Mouse (Mus musculus) NIH3T3 (cell line): Measurements from ENCODE around the gene Mbd4.
"Not testable (repeated sequence)": the region's sequence is repeated elsewhere in the genome, so short reads cannot be mapped to it uniquely, and the experiment has no call there.

ENCODE experiments used
- DNase-seq: peaks from one replicate; pipeline ENCODE4 v3.0.0-alpha.2; 2012; ENCODE audit warnings: low read depth

Mbd4 gene

DNA sequence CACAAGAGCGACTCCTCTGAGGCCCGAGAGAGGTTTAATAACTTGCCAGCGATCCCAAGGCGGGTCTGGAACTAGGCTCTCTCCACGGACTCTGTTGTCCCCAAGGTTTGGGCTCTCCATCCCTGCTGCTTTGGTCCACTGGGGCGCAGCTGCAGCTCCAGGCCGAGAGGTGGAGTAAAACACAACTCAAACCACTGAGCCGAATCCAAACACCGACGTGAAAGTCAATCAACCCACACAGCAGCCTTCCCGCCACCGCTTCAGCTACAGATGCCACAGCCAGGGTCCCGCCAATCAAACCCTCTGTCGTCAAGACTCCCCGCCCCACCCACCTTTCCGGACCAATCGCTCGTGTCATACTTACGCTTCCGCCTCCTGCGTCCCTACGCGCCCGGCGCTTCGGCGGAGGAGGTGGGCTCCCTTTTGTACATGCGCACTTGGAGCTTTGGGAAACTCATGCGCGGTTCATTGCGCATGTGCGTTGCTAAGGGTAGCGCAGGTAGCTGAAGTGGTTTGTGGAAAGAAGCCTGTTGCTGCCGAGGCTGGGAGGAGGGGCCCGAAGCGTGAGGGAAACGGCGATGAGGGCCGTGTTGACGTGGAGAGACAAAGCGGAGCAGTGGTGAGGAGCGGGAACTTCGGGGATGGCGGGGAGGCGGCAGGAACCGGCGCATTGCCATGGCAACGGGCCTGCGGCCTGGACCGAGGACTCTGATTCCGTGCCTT, at the start of gene Mbd4, which contains the start of gene Ift122:
TSS of gene Mbd4 (minus strand) at position 281 of the 723 bp plus-strand sequence.
TSS of gene Ift122 (plus strand) at position 380 of the 723 bp plus-strand sequence.
- peak; percentile 100 for DNase-seq

DNA sequence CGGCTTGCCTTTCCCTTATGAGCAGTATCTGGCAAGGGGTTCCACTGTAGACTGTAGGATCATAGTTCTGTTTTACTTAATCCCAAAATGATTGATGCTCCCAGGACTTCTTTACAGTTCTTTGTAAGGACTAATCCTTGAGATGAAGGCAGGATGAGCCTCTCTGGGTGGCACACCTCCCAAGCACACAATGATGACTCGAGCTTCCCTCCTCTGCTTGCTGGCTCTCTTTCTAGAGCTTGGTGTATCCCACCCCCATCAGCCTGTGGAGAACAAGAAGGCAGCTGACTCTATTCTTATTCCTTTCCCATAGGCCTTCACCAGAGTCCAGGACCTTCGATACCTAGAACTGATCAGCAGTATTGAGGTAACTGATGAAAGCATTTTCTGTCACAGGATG, 49.4 kb upstream of the Mbd4 start:
- peak; percentile 41 for DNase-seq

DNA sequence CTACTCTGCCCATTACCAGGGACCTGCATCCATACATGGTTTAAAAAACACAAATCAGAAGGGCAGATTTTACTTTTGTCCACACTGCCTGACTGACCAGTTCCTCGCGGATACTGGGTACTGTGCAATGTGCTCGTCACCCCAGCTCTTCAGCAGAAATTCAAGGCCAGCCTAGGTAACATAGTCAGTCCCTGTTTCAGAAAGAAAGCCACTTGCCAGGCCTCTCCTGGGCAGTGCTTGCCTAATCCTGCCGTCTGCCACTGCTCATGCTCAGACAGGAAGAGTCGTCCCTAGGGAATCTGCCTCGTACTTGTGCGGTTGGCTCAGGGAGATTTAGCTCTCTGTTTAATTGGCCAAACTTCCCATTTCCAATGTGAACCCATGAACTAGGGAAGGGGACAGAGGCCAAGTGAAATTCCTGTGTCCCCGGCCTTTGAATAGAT, 48.3 kb upstream of the Mbd4 start:
- DNase-seq = peak; percentile 78

DNA sequence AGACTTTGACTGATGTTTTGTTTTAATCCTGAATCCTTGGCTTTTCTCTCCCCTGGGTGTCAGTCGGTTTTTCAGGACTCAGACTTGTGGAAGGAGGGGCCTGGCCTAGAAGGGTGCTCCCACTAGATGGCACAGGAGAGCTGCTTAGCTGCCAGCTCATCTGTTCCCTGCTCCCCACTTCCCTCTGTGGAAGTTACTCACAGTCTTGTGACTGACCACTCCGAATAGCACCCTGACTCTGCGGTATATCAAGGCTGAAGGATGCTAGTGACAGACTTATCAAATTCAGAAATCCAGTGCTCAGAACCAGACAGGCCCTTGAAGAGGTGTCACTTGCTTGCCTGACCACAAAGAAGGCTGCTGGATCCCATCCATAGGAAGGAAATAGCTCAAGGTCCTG, 47.9 kb upstream of the Mbd4 start:
- DNase-seq = peak; percentile 93

DNA sequence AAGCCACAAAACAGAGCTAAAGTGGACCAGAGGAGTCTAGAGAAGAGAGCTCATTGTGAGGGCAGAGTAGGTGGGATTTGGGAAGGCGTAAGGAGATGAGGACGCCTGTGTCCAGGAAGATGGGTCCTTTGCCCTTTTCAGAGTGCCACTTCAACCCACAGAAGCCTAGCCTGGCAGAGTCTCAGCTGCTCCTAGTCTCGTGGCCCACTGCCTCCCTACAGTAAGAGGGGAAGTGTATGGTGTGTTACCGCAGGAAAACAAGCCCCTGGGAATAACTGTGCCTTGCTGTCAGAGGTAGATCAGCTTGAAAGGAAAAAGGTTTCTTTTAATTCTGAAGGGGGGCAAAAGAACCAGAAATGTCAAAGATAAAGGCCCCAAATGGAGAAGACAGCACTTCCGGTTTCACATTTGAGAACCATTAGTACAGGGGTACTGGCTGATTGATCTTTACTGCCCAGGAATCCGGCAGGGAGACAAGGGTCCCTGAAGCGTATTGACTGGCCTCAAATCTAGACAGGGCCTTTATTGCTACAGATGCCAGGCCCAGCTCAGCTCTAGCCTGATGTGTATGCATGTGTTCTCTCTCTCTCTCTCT, 44.9 kb upstream of the Mbd4 start:
- no peak for DNase-seq

DNA sequence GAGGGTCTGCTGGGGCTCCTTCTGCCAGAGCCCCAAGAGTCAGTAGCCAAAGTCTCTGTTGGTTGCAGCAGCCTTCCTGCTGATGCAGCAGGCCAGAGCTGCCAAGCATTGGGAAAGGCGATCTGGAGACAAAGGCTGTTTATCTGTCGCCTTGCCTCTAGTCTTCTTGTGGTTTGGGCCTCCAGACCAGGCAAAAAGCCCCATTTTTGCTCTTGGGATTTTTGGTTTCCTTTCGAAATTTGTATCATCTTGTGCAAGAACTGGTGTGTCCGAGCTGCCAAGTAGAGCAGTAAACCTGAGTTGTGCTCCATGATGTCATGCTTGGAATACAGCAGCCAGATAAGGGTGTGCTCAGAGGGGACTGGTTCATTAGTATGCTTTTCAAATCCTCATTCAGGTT, 43.9 kb upstream of the Mbd4 start:
- peak; percentile 94 for DNase-seq

DNA sequence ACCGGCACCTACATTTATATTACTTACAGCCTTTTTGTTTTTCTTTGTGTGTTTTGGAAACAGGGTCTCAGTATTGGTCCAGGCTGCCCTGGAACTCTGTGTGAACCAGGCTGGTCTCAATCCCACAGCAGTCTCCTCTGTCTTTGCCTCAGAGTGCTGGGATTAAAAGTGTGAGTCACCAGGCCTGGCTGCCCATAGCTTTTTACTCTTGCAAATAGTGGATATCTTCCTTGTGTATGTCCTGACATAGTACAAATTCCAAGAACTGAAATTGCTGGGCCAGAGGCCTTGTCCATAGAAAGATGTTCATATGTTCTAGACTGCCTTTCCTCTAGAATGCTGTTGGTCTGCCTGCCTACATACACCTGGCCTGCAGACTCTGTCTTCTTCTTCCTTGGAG, 43.2 kb upstream of the Mbd4 start:
- DNase-seq = peak; percentile 76

DNA sequence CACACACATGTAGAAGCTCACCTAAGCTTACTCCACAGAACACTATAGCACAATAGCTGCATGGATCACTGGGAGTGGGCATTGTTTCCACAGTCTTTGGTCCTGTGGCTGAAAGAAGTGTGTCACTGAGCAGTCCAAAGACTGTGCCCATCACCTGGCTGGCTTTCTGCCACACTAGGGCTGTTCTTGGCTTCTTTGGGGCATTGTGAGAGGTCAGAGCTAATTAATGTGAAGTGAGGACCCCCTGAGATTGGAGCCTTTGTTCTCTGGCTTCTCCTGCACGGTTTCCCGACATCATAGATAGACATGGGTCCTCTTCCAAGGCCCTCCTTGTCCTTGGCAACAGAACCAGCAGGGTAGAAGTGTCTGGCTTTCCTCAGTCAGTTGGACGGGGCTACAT, 39.2 kb upstream of the Mbd4 start:
- no peak for DNase-seq

DNA sequence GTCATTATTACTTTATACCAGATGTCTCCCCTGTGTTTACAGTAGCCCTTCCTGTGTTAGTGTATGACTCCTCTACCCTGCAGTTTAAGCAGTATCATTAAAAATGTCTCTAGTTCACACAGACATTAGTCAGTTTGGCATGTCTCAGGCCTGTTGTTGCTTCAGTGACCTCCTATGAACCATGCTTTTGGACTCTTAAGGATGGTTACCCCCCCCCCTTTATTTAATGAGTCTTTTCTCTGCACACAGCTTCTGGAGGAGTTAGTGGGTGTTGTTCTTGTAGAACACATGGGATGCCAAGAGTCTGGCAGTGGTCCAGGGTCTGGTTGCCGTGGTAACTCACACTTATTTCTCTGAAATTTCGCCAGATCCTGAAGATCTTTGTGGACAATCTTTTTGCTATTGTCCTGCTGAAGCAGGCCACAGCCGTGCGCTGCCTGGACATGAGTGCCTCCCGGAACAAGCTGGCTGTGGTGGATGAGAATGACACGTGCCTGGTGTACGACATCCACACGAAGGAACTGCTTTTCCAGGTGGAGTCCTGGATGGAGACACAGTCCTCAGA, 38.4 kb upstream of the Mbd4 start:
- peak; percentile 86 for DNase-seq

DNA sequence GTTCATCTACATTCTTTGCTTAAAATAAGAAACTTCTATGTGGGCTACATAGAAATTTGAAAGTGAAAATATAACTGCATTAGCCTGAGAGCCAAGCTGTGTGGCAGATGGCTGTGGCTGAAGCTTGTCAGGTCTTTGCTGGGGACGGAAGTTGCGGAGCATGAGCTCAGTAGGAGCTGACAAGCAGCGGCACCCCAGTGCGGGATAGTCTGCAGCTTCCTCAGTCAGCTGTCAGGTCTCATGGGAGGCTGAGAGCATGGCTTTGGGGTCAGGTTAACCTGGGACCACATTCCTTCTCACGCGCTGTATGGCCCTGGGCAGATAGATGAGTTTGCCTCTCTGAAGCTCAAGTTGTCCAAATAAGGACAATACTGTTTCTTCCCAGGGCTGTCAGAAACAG, 37.9 kb upstream of the Mbd4 start:
- peak; percentile 39 for DNase-seq

DNA sequence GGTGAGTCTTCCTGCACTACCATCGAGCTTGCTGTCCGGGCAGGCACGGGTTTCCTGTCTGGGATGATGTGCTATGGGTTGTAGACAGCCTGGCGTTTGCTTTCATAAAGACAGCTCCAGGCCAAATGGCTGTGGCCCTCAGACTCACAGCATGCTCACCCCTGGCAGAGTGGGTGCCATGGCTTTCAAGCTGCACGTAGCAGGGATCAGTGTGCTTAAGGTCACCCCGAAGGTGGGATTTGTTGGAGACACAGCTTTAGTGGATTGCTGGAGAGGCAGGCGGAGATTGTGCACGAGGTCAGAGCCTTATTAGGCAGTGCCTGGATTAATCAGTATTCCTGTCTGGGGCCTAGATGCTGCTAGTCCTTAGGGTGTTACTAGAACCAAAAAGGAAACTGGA, 37.4 kb upstream of the Mbd4 start:
- DNase-seq = no peak

DNA sequence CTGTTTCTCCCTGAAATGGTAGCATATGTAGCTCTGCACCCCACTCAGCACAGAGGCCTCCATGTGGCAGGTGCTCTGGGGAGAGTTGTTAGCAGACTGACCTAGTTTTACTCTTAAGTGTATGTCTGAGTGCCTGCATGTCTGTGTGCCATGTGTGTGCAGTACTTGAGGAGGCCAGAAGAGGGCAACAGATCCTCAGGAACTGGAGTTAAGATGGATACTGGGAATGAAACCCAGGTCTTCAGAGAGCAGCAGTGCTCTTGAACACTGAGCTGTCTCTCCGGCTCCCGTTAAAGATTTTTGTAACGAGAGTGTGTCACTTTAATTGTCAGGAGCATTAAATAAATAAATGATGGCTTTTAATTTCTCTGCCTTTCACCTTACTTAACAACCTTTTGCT, 35.1 kb upstream of the Mbd4 start:
- DNase-seq = peak; percentile 60

DNA sequence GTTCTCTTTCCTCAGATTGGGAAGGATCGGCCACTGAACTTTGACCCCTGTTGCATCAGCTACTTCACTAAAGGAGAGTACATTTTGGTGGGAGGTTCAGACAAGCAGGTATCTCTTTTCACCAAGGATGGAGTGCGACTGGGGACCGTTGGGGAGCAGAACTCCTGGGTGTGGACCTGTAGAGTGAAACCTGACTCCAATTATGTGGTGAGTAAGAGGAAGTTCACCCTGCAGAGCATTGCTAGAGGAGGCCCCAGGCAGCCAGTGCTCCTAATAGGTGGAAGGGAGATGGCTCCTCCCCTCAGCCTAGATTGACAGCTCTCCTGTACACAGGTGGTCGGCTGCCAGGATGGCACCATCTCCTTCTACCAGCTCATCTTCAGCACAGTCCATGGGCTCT, 33.7 kb upstream of the Mbd4 start:
- DNase-seq = peak; percentile 47

DNA sequence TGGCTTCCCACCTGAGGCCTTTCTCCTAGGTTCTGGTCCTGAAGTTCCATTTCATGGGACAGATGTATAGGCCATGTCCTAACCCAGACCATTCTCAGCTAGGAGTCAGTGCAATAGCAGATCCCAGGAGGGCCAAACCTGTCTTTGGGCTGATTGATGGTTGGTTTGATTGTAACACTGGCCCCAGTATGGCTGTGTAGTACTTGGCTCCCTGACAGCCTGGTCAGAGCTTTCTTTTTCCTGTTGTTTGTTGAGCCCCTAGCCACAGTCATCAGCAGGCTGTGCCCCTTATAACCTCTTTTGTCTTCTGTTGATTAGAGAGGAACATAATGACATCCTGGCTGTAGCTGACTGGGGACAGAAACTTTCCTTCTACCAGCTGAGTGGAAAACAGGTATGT, 30.8 kb upstream of the Mbd4 start:
- no peak for DNase-seq

DNA sequence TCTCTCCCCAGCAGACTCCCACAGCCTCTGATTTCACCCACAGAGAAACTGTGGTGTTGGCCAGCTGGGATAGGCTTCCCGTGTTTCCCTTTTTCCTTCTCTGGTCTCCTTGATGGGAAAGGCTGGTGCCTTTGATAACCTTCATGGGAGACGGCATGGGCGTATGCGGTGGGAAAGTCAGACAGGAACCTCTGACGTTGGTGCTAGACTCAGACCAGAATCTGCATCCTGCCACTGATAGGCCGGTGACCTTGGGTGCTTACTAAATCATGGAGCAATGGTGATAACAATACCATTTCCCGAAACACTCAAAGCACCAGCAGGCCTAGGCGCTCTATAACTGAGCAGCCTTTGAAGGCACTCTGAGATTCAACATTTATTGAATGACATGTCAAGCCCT, 27.6 kb upstream of the Mbd4 start:
- no peak for DNase-seq

DNA sequence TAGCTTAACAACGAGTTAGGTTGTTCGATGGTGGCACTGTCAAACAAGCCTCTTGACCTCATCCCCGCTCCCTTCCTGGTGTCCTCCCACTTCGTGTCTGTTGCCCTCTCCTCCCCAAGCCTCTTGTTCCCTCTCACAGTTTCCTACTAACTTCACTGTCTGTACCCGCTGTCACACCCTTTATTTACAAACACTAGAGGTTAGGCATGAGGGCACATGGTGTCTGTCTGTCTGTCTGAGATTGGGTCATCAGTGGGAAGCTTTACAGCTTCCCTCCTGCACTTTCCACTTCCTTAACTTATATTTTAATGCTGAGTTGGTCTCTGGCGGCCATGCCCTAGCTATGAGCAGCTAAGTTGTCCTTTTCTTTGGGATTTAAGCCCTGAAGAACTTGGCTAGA, 26.6 kb upstream of the Mbd4 start:
- DNase-seq = no peak

DNA sequence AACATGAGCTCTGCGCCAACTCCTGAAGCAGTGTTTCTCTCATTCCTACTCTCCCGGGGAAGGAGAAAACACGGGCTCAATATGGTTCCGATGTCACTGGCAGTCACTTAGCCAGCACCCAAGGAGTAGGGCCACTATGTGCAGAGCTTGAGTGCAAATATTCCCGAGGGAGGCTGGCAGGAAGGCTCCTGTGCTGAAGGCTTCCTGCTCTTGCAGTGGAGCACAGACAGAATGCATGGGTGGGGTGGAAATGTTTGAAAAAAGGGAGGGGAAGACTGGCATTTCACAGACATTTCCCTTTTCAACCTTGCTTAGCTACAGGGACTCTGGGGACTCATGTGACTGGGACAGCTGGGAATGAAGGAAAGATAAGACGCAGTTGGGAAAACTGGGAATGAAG, 25.5 kb upstream of the Mbd4 start:
- no peak for DNase-seq

DNA sequence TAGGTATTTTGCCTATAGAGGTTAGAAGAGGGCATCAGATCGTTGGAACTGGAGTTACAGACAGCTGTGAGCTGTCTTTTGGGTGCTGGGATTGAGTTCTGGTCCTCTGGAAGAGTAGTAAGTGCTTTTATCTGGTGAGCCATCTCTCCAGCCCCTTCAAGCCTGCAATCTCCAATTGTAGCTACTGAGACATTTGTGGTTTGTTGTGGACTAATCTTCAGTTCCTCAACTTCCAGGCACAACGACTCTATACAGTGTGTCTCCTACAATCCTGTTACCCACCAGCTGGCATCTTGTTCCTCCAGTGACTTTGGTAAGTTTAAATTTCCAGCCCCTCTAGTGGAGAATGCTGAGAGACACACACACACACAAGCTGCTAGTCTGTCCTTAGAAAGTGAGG, 24.1 kb upstream of the Mbd4 start:
- DNase-seq = no peak

DNA sequence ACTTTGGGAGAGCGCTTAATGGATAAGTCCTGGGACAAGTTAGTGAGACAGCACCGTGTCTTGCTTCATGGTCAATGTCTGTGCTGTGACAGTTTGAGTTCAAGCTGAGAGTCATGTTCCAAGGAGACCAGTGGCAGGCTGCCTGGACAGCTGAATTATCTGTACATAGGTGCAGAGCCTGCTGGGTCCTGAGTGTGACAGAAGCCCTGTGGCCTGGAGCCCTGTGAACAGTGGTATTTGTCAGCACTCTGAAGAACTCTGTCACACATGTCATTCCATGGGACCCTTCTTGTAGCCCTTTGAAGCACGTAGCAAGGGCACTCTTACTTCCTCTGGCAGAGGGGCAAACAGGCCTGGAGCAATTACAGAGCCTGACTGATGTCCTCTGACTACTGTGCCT, 18.1 kb upstream of the Mbd4 start:
- not testable (repeated sequence) for DNase-seq

DNA sequence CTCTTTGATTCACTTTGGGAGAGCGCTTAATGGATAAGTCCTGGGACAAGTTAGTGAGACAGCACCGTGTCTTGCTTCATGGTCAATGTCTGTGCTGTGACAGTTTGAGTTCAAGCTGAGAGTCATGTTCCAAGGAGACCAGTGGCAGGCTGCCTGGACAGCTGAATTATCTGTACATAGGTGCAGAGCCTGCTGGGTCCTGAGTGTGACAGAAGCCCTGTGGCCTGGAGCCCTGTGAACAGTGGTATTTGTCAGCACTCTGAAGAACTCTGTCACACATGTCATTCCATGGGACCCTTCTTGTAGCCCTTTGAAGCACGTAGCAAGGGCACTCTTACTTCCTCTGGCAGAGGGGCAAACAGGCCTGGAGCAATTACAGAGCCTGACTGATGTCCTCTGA, 14.0 kb upstream of the Mbd4 start:
- DNase-seq = not testable (repeated sequence)

DNA sequence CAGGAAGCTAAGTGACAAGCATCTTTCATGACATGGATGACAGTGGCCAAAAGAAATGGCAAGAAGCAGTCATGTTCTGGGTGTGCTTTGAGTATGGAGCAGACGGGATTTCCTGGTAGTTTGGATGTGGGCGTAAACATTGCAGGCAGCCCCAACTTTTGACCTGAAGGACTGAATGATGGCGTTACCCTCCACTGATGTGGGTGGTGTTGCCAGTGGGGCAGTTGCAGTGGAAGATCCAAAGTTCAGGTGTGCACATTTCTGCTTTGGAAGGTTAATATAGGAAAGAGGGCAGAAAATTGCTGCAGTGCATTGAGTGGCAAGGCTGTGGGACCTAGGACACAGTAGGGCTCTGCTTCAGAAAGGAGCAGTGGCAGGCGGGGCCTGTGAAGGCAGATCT, 12.1 kb upstream of the Mbd4 start:
- no peak for DNase-seq

DNA sequence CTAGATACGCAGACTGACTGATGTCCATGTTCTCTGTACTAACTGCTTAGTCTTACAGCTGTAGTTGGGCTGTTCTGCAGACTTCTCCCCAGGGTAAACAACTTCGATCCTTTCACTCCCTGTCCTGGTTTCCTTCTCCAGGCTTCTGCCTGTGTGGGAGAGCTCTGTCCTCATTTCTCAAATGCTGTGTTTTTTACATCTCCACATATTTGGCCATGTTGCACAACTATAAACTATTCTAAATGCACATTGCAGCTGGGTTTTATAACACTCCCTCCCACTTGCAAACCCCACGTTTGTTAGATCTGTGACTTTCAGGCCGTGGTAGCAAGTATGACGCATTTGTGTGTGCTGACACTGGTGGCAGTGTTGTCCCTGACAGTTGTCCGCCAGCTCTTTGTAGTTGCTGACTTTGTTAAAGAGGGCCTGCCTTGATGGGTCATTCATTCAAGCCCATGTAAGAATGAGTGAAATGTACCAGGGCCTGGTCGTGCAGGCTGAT, 10.2 kb upstream of the Mbd4 start:
- peak; percentile 45 for DNase-seq

DNA sequence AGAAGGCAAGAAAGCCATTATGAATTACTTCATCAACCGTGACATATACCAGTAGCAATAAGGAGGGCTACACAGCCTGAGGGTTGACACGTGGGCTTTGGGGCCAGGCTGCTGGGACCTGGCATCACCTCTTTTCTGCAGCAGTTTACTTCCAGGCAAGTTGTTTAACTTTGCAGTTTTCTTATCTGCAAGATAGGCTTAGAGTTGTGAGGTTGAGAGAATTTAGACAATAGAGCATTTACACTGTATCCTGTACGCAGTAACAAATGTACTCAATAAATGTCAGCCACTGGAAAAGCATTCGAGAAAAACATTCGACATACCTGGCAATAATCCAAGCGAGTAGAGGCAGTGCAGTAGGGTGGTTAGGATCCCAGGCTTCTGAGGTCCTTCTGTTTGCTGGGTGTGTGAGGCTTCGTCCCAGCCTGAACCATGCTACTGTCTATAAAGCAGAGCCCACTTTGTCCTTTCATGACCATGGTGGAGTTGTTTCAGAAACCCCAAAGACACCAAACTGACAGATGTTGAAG, 6.9 kb upstream of the Mbd4 start:
- DNase-seq = no peak
